Mouse (Mus musculus) heart, embryonic 11.5 days (tissue): ENCODE measurements around the gene Mbtd1. TPM values are rescaled to one million over a fixed set of nuclear protein-coding genes. Genes with fewer than 3 reads are reported as not detected.

Source experiments
- ATAC-seq: fragments of 200-750 bp; cut with Nextera tagmentation; replicated peaks from 2 replicates; pipeline ENCODE4 v1.8.0; 2017; ENCODE audit warnings: moderate library complexity; ENCODE audit not compliant: insufficient number of reproducible peaks, low FRiP score, low TSS enrichment
- H3K27ac ChIP-seq: fragments of 300-500 bp; sonication (generic); 2 replicates; pipeline ENCODE4 v1.5.1; 2014; ENCODE audit warnings: mild to moderate bottlenecking, low read depth, low read length
- H3K27me3 ChIP-seq: fragments of 300-500 bp; sonication (generic); 2 replicates; pipeline ENCODE4 v1.6.1; 2014; ENCODE audit warnings: mild to moderate bottlenecking, low read length, mixed read lengths; ENCODE audit not compliant: control insufficient read depth, insufficient read depth
- H3K36me3 ChIP-seq: fragments of 300-500 bp; sonication (generic); 2 replicates; pipeline ENCODE4 v1.6.1; 2014; ENCODE audit warnings: mild to moderate bottlenecking, low read length, moderate library complexity, mixed read lengths; ENCODE audit not compliant: control insufficient read depth, insufficient read depth
- H3K4me1 ChIP-seq: fragments of 300-500 bp; sonication (generic); 2 replicates; pipeline ENCODE4 v1.6.1; 2014; ENCODE audit warnings: low read length; ENCODE audit not compliant: control insufficient read depth, insufficient read depth
- H3K4me2 ChIP-seq: fragments of 300-500 bp; sonication (generic); 2 replicates; pipeline ENCODE4 v1.6.1; 2014; ENCODE audit warnings: mild to moderate bottlenecking, moderate library complexity
- H3K4me3 ChIP-seq: fragments of 300-500 bp; sonication (generic); 2 replicates; pipeline ENCODE4 v1.5.1; 2014; ENCODE audit warnings: low read depth, low read length
- H3K9ac ChIP-seq: fragments of 300-500 bp; sonication (generic); 2 replicates; pipeline ENCODE4 v1.6.1; 2014; ENCODE audit warnings: mild to moderate bottlenecking, low read depth, low read length, moderate library complexity
- H3K9me3 ChIP-seq: fragments of 300-500 bp; sonication (generic); replicated peaks from 2 replicates; pipeline ENCODE4 v1.6.1; 2016; ENCODE audit warnings: low read length; ENCODE audit not compliant: control insufficient read depth
- WGBS: fragments of 180-500 bp; shearing (Covaris S2); extraction: QIAGEN DNeasy Blood & Tissue Kit; methylation state at CpG from one replicate; pipeline ENCODE4 v1.1.7; 2014; ENCODE audit not compliant: insufficient replicate concordance; 5-methylcytosine and 5-hydroxymethylcytosine counted together
- polyA plus RNA-seq: library from polyadenylated mRNA; unstranded; fragments of >200 nt; fragmentation: Nextera tagmentation; extraction: Ambion mirVana; gene quantifications from 2 replicates; pipeline ENCODE4 v1.2.1, GENCODE M21; 2014

The Mbtd1 gene
- polyA plus RNA-seq, 1 experiment from 2014 or later, result 19.7 TPM

- peak; percentile 96 for ATAC-seq
- Histone ChIP-seq H3K27ac (peak overlapping the region; percentile 87), H3K9ac (peak overlapping the region; percentile 81), H3K27me3 (no peaks in the 10 kb centered on the region), H3K36me3 (peaks cover 22% of the 10 kb centered on the region), H3K4me3 (peak overlapping the region; percentile 59), H3K4me2 (peak overlapping the region; percentile 81), H3K4me1 (peaks cover 10% of the 10 kb centered on the region), H3K9me3 (no peaks in the 10 kb centered on the region)
- under 1% methylated on average over 66 of the region's 67 CpGs for WGBS
These were observed 69.9 kb downstream of the Mbtd1 start for GRCm38 (mm10) chr11:93955256-93956150.

- peaks cover 22% of the 10 kb centered on the region for H3K36me3 ChIP-seq
- H3K4me2 ChIP-seq, result peak within 1 kb of the TSS; percentile 81
- under 1% methylated on average over 6 of the region's 6 CpGs for WGBS
- peak within 1 kb of the TSS; percentile 87 for H3K27ac ChIP-seq
- 0 out of 2 replicates have a peak, but pooled peaks have one; percentile 0 for ATAC-seq
- H3K4me1 ChIP-seq, result peaks cover 10% of the 10 kb centered on the region
- H3K27me3 ChIP-seq, result no peaks in the 10 kb centered on the region
- H3K4me3 ChIP-seq, result peak within 1 kb of the TSS; percentile 59
- H3K9me3 ChIP-seq, result no peaks in the 10 kb centered on the region
- H3K9ac ChIP-seq, result peak within 1 kb of the TSS; percentile 81
These were observed 70.5 kb downstream of the Mbtd1 start, which contains the start of gene Nme2 for GRCm38 (mm10) chr11:93956159-93956558. Gene Nme2, minus strand, starts transcription at chr11:93956259.

- Histone ChIP-seq H3K9ac (no peak overlapping the region), H3K4me3 (no peak overlapping the region), H3K4me1 (peaks cover 10% of the 10 kb centered on the region), H3K4me2 (no peak overlapping the region), H3K27ac (no peak overlapping the region), H3K36me3 (peaks cover 22% of the 10 kb centered on the region), H3K9me3 (no peaks in the 10 kb centered on the region), H3K27me3 (no peaks in the 10 kb centered on the region)
- no peak for ATAC-seq
- WGBS, result 84% methylated on average over 2 of the region's 2 CpGs
These were observed 71.4 kb downstream of the Mbtd1 start for GRCm38 (mm10) chr11:93957031-93957555.

- WGBS, result 71% methylated on average over 4 of the region's 4 CpGs
- no peak overlapping the region for H3K27ac ChIP-seq
- no peak overlapping the region for H3K4me3 ChIP-seq
- H3K4me1 ChIP-seq, result peaks cover 10% of the 10 kb centered on the region
- H3K4me2 ChIP-seq, result no peak overlapping the region
- no peak overlapping the region for H3K9ac ChIP-seq
- no peaks in the 10 kb centered on the region for H3K9me3 ChIP-seq
- no peaks in the 10 kb centered on the region for H3K27me3 ChIP-seq
- peaks cover 24% of the 10 kb centered on the region for H3K36me3 ChIP-seq
- ATAC-seq, result no peak
These were observed 72.1 kb downstream of the Mbtd1 start for GRCm38 (mm10) chr11:93957746-93958145.

GRCm38 (mm10) chr11:93961482-93961881 lies 75.8 kb downstream of the Mbtd1 start:
- no peak overlapping the region for H3K27ac ChIP-seq
- H3K9ac ChIP-seq, result no peak overlapping the region
- no peak overlapping the region for H3K4me3 ChIP-seq
- peaks cover under 1% of the 10 kb centered on the region for H3K4me1 ChIP-seq
- WGBS, result 89% methylated on average over 6 of the region's 6 CpGs
- H3K4me2 ChIP-seq, result no peak overlapping the region
- H3K9me3 ChIP-seq, result no peaks in the 10 kb centered on the region
- H3K36me3 ChIP-seq, result peaks cover 33% of the 10 kb centered on the region
- no peaks in the 10 kb centered on the region for H3K27me3 ChIP-seq
- no peak for ATAC-seq

- no peak overlapping the region for H3K4me3 ChIP-seq
- H3K9me3 ChIP-seq, result no peaks in the 10 kb centered on the region
- H3K27me3 ChIP-seq, result no peaks in the 10 kb centered on the region
- no peak overlapping the region for H3K4me2 ChIP-seq
- peaks cover 33% of the 10 kb centered on the region for H3K36me3 ChIP-seq
- H3K27ac ChIP-seq, result no peak overlapping the region
- WGBS, result 79% methylated on average over 4 of the region's 4 CpGs
- ATAC-seq, result no peak
- H3K9ac ChIP-seq, result no peak overlapping the region
- peaks cover 3% of the 10 kb centered on the region; the same call in 1 of the 2 replicates for H3K4me1 ChIP-seq
These were observed 77.4 kb downstream of the Mbtd1 start for GRCm38 (mm10) chr11:93963013-93963412.

GRCm38 (mm10) chr11:93965391-93965790 lies 79.7 kb downstream of the Mbtd1 start:
- H3K4me3 ChIP-seq, result no peak overlapping the region
- H3K27ac ChIP-seq, result no peak overlapping the region
- 83% methylated on average over 6 of the region's 6 CpGs for WGBS
- H3K9me3 ChIP-seq, result no peaks in the 10 kb centered on the region
- H3K4me2 ChIP-seq, result no peak overlapping the region
- no peak for ATAC-seq
- H3K36me3 ChIP-seq, result peaks cover 27% of the 10 kb centered on the region
- no peaks in the 10 kb centered on the region for H3K27me3 ChIP-seq
- H3K4me1 ChIP-seq, result peaks cover 3% of the 10 kb centered on the region; the same call in 1 of the 2 replicates
- no peak overlapping the region for H3K9ac ChIP-seq

GRCm38 (mm10) chr11:93967381-93967780 lies 81.7 kb downstream of the Mbtd1 start:
- H3K4me3 ChIP-seq, result peak overlapping the region; percentile 69
- no peak for ATAC-seq
- whole genome bisulfite sequencing, result 5% methylated on average over 11 of the region's 11 CpGs

More at GRCm38 (mm10) chr11:93967381-93967780, 81.7 kb downstream of the Mbtd1 start:
- Histone ChIP-seq H3K27ac (peak overlapping the region; percentile 60; the same call in 1 of the 2 replicates), H3K4me2 (peak overlapping the region; percentile 80), H3K9ac (peak overlapping the region; percentile 80), H3K36me3 (peaks cover 13% of the 10 kb centered on the region), H3K9me3 (no peaks in the 10 kb centered on the region), H3K27me3 (no peaks in the 10 kb centered on the region), H3K4me1 (peaks cover 3% of the 10 kb centered on the region; the same call in 1 of the 2 replicates)
